9 mouse cellular contexts compared by ENCODE assay signal in the genomic region with DNA sequence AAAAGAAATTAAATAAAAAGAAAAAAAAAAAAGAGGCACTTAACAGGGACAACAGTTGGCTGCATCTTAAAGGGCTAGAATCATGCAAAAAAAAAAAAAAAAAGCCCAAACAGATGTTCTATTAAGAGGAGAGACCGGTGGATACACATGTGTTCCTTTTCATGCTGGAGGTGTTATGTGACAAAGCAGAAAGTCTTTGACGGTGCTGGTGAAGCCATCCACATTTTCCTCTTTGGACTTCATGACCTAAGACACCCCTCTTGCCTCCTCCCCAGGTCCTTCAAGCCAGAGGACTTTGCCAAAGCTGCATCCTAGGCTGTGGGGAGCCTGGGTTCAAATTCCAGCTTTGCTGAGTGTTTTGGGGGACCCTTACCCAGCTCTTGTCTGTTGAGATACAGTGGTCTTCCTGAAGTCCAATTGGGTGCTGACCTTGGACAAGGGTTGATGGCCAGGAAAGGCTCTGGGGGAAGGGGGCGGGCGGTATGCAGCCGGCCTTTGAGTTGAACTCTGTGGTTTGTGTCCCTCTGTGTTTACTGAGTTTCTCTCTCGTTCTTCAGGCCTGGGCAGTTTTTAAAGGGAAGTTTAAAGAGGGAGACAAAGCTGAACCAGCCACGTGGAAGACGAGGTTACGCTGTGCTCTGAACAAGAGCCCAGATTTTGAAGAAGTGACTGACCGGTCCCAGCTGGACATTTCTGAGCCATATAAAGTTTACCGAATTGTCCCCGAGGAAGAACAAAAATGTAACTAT. TPM values are rescaled to one million over a fixed set of nuclear protein-coding genes. Genes with fewer than 3 reads are reported as not detected.
A peak's percentile ranks its signal among the peaks of the same experiment; 100 is the strongest.
DNase-seq lines count a peak whose midpoint lies in the region; ATAC-seq and TF ChIP-seq lines count a peak whose summit lies in the region.
"Had no signal": no experiment of that assay in that cellular context is flagged by ENCODE, and none has a peak within 500 bp of the region (broad histone marks: within the 10 kb centered on the region; RNA-seq: fewer than 3 reads in every experiment).

No protein-coding gene starts in this region.

- H3K27ac ChIP-seq in bone marrow macrophage, adult 2 months (ENCODE audit: insufficient read depth, low read depth, low read length), result peak overlapping the region; percentile 96
- peak overlapping the region; percentile 81 for H3K27ac ChIP-seq in kidney, embryonic 15.5 days
- no peak overlapping the region for H3K27ac ChIP-seq in hindbrain, embryonic 13.5 days
- H3K27ac ChIP-seq: embryonic facial prominence, embryonic 13.5 days had no signal

- no peaks in the 10 kb centered on the region for H3K36me3 ChIP-seq in kidney, embryonic 15.5 days
- no peaks in the 10 kb centered on the region for H3K36me3 ChIP-seq in hindbrain, embryonic 13.5 days
- H3K36me3 ChIP-seq: embryonic facial prominence, embryonic 13.5 days had no signal

- no peaks in the 10 kb centered on the region for H3K9me3 ChIP-seq in kidney, embryonic 15.5 days (replicated peaks)
- no peaks in the 10 kb centered on the region for H3K9me3 ChIP-seq in hindbrain, embryonic 13.5 days
- H3K9me3 ChIP-seq: embryonic facial prominence, embryonic 13.5 days had no signal

- peaks cover 6% of the 10 kb centered on the region for H3K27me3 ChIP-seq in kidney, embryonic 15.5 days
- H3K27me3 ChIP-seq in hindbrain, embryonic 13.5 days, result peaks cover 19% of the 10 kb centered on the region

- peak; percentile 56 to 72 for DNase-seq in heart, adult 9 months (ENCODE audit: low spot score in 2 of 2)
- DNase-seq in heart, adult 8-10 months (ENCODE audit: low spot score), result no peak
- DNase-seq in lung, postnatal 36 days, result peak; percentile 69
- DNase-seq in cerebellum, postnatal 4 days (ENCODE audit: low spot score in 2 of 2), result no peak
- DNase-seq in retina, postnatal 1 day, result no peak

- no peak overlapping the region for H3K4me2 ChIP-seq in kidney, embryonic 15.5 days
- H3K4me2 ChIP-seq in hindbrain, embryonic 13.5 days, result no peak overlapping the region
- H3K4me2 ChIP-seq: embryonic facial prominence, embryonic 13.5 days had no signal

- no peak for TF ChIP-seq POLR2A in bone marrow macrophage, adult 2 months (IDR thresholded peaks at IDR 0.05; ENCODE audit: borderline replicate concordance, low read depth, low read length)

- peak overlapping the region; percentile 16; the same call in 1 of the 2 replicates for H3K4me3 ChIP-seq in bone marrow macrophage, adult 2 months (ENCODE audit: insufficient read depth, low read length)
- H3K4me3 ChIP-seq in kidney, embryonic 15.5 days (replicated peaks), result no peak overlapping the region
- no peak overlapping the region for H3K4me3 ChIP-seq in hindbrain, embryonic 13.5 days
- H3K4me3 ChIP-seq: embryonic facial prominence, embryonic 13.5 days had no signal

- no peak for TF ChIP-seq CTCF in bone marrow macrophage, adult 2 months (IDR thresholded peaks at IDR 0.05; ENCODE audit: low read depth, low read length)

- H3K9ac ChIP-seq in kidney, embryonic 15.5 days, result no peak overlapping the region
- no peak overlapping the region for H3K9ac ChIP-seq in hindbrain, embryonic 13.5 days
- H3K9ac ChIP-seq: embryonic facial prominence, embryonic 13.5 days had no signal

- H3K4me1 ChIP-seq in bone marrow macrophage, adult 2 months (ENCODE audit: control insufficient read depth, insufficient read depth, low read length), result peaks cover 71% of the 10 kb centered on the region
- H3K4me1 ChIP-seq in kidney, embryonic 15.5 days, result peaks cover 45% of the 10 kb centered on the region
- no peaks in the 10 kb centered on the region for H3K4me1 ChIP-seq in hindbrain, embryonic 13.5 days (replicated peaks)
- H3K4me1 ChIP-seq: embryonic facial prominence, embryonic 13.5 days had no signal

- WGBS in kidney, embryonic 15.5 days, result 47% methylated on average over 12 of the region's 12 CpGs
- WGBS in hindbrain, embryonic 13.5 days, result 42% methylated on average over 12 of the region's 12 CpGs

- ATAC-seq in kidney, embryonic 15.5 days (replicated peaks; ENCODE audit: low FRiP score), result 0 out of 2 replicates have a peak, but pooled peaks have one; percentile 26
- no peak for ATAC-seq in hindbrain, embryonic 13.5 days (ENCODE audit: low FRiP score)

RNA-seq across cellular contexts. Expression of gene Irf8, which starts 7.2 kb away (rescaled TPM):
- 1 to 10 TPM; 2.6 to 4.0 (median 4.0) TPM for total RNA-seq in heart, adult 8-10 months (2022)
- 157 and 163 TPM in 2 replicates for polyA plus RNA-seq in bone marrow macrophage, adult 2 months (2012; ENCODE audit: insufficient read depth, insufficient read length, missing spikeins)
- 9.6 and 11.5 TPM in 2 replicates for polyA plus RNA-seq in kidney, embryonic 15.5 days (2015; fragmentation: Nextera tagmentation; extraction: Ambion mirVana)
- 4.2 and 5.9 TPM in 2 replicates for polyA plus RNA-seq in hindbrain, embryonic 13.5 days (2015; fragmentation: Nextera tagmentation; extraction: Ambion mirVana)

Comparison
In these comparisons a context has a peak if more than half of its experiments do, and no peak if none do; other contexts are left out.
1. DNase-seq: peak in heart, adult 9 months (2 of 2) and lung, postnatal 36 days (single experiment); none in heart, adult 8-10 months (single experiment), cerebellum, postnatal 4 days (0 of 2) and retina, postnatal 1 day (single experiment).
2. RNA of gene Irf8, which starts 7.2 kb away (polyA plus RNA-seq): 157 to 163 TPM in bone marrow macrophage, adult 2 months; 9.6 to 11.5 TPM in kidney, embryonic 15.5 days and 4.2 to 5.9 TPM in hindbrain, embryonic 13.5 days; every median in the first group is over 10 times any median in the second.